Comparison of ENCODE assay signal across 15 mouse cellular contexts in the genomic region with DNA sequence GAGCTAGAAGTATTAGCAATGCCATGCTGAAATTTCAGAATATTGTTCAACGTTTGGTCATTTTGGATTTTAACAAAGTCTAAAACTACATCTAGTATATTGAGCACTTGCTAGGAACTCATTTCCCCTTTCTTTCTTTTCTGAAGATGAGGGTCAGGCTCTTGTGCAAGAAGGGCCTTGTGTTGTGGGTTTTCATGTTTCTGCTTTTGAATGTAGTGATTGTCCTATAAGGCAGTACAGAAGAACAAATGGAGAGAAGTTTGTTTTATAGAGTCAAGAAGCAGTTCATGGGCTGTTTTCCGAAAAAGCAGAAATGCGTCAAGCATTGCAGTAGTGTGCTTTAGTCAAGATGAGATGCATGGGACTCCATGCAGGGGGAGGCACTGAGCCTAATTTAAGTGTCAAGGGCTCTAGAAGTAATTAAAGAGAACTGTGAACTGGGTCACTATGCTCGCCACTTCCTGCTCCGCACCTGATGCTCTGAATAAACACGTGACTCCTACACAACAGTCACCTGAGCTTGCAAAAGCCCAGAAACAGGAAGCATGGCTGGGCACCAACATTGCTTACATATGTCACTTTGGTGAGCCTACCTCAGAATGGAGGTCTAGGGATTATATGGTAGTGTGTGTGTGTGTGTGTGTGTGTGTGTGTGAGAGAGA. TPM values are rescaled to one million over a fixed set of nuclear protein-coding genes. Genes with fewer than 3 reads are reported as not detected.
A peak's percentile ranks its signal among the peaks of the same experiment; 100 is the strongest.
DNase-seq lines count a peak whose midpoint lies in the region; ATAC-seq and TF ChIP-seq lines count a peak whose summit lies in the region.
"Had no signal": no experiment of that assay in that cellular context is flagged by ENCODE, and none has a peak within 500 bp of the region (broad histone marks: within the 10 kb centered on the region; RNA-seq: fewer than 3 reads in every experiment).

No protein-coding gene starts in this region.

- TF ChIP-seq POLR2A in CH12.LX (IDR thresholded peaks at IDR 0.05; ENCODE audit: low read depth, low read length) = no peak

- no peak overlapping the region for H3K4me2 ChIP-seq in CH12.LX (ENCODE audit: insufficient read depth, low read depth, poor library complexity, severe bottlenecking)
- no peak overlapping the region for H3K4me2 ChIP-seq in kidney, embryonic 14.5 days (replicated peaks; ENCODE audit: low read depth, low read length)
- H3K4me2 ChIP-seq: limb, embryonic 12.5 days; lung, embryonic 14.5 days had no signal

- no peak for TF ChIP-seq CTCF in CH12.LX (conservative IDR thresholded peaks at IDR 0.05 in 1 of 2, IDR thresholded peaks at IDR 0.05 in 1 of 2; ENCODE audit: low read depth in 2 of 2, low read length in 2 of 2)

- DNase-seq in A20 (ENCODE audit: low read depth, low spot score) (peak; percentile 83), CH12.LX (ENCODE audit: extremely low read depth) (no peak)
- peak; percentile 80 to 81 for DNase-seq in spleen, postnatal 36 days (ENCODE audit: low spot score in 2 of 2)
- no peak for DNase-seq in adrenal gland, postnatal 14 days
- no peak for DNase-seq in cerebellum, postnatal 36 days
- DNase-seq: cerebellum, adult 9-10 months; heart, postnatal 36 days; kidney, postnatal 4 days; lung, embryonic 14.5 days; right cerebral cortex, postnatal 25 days had no signal

- H3K27me3 ChIP-seq in CH12.LX (replicated peaks) = no peaks in the 10 kb centered on the region
- no peaks in the 10 kb centered on the region for H3K27me3 ChIP-seq in kidney, embryonic 14.5 days (ENCODE audit: control insufficient read depth, insufficient read depth, low read length)
- H3K27me3 ChIP-seq: limb, embryonic 12.5 days had no signal

- peaks cover 6 to 41% of the 10 kb centered on the region in 2 experiments for H3K4me1 ChIP-seq in CH12.LX (ENCODE audit: control insufficient read depth in 1 of 2, insufficient read depth in 2 of 2)
- H3K4me1 ChIP-seq in kidney, embryonic 14.5 days (ENCODE audit: control insufficient read depth, insufficient read depth, low read length) = no peaks in the 10 kb centered on the region
- H3K4me1 ChIP-seq: heart, embryonic 10.5 days; limb, embryonic 12.5 days had no signal

- H3K36me3 ChIP-seq in CH12.LX (replicated peaks in 1 of 2; ENCODE audit: control insufficient read depth in 1 of 2, insufficient read depth in 1 of 2, low read length in 1 of 2) = no peaks in the 10 kb centered on the region
- H3K36me3 ChIP-seq in kidney, embryonic 14.5 days (ENCODE audit: control insufficient read depth, insufficient read depth, low read length) = no peaks in the 10 kb centered on the region
- H3K36me3 ChIP-seq: heart, embryonic 10.5 days; limb, embryonic 12.5 days had no signal

- WGBS in kidney, embryonic 14.5 days = 70% methylated on average over 6 of the region's 6 CpGs

- H3K9ac ChIP-seq in CH12.LX (ENCODE audit: insufficient read depth, low read depth) = no peak overlapping the region
- H3K9ac ChIP-seq in kidney, embryonic 14.5 days (ENCODE audit: low read depth, low read length) = no peak overlapping the region
- H3K9ac ChIP-seq: limb, embryonic 12.5 days; lung, embryonic 14.5 days had no signal

- H3K79me2 ChIP-seq in CH12.LX (replicated peaks; ENCODE audit: control insufficient read depth, extremely low read depth, insufficient read depth, poor library complexity, severe bottlenecking) = no peaks in the 10 kb centered on the region

- TF ChIP-seq RAD21 in CH12.LX (IDR thresholded peaks at IDR 0.05; ENCODE audit: low read depth, low read length) = no peak; the same call in 1 of the 2 replicates

- ATAC-seq in megakaryocyte, adult 5-6 weeks (ENCODE audit: poor library complexity, severe bottlenecking) = peak; percentile 86
- ATAC-seq in kidney, embryonic 14.5 days (ENCODE audit: low FRiP score, low TSS enrichment) = no peak
- ATAC-seq: intestine, embryonic 16.5 days had no signal

- no peak overlapping the region for H3K27ac ChIP-seq in CH12.LX (ENCODE audit: insufficient read depth, low read depth)
- H3K27ac ChIP-seq in kidney, embryonic 14.5 days (ENCODE audit: low read depth, low read length) = no peak overlapping the region
- H3K27ac ChIP-seq: heart, embryonic 10.5 days; limb, embryonic 12.5 days had no signal

- no peak overlapping the region for H3K4me3 ChIP-seq in CH12.LX (replicated peaks in 1 of 3; ENCODE audit: low read depth in 2 of 3, low read length in 2 of 3, poor library complexity in 1 of 3)
- H3K4me3 ChIP-seq in kidney, embryonic 14.5 days (ENCODE audit: low read length) = no peak overlapping the region
- H3K4me3 ChIP-seq: heart, embryonic 10.5 days; limb, embryonic 12.5 days had no signal

- dilution Hi-C loops in CH12.LX (cut with MboI; ENCODE audit: extremely low pct_ligation_motif_present, extremely low pct_unique_long_range_greater_than_20kb, low sequenced_read_pairs) = no loop called here

- in situ Hi-C loops in CH12.LX (cut with MboI; ENCODE audit: low pct_ligation_motif_present, low pct_unique_long_range_greater_than_20kb, low sequenced_read_pairs) = no loop called here

- no peaks in the 10 kb centered on the region for H3K9me3 ChIP-seq in CH12.LX (replicated peaks; ENCODE audit: low read length)
- peaks cover 6% of the 10 kb centered on the region; the same call in 1 of the 2 replicates for H3K9me3 ChIP-seq in kidney, embryonic 14.5 days (ENCODE audit: control insufficient read depth, low read length)
- H3K9me3 ChIP-seq: heart, embryonic 10.5 days; limb, embryonic 12.5 days had no signal

- no peak for TF ChIP-seq EP300 in CH12.LX (IDR thresholded peaks at IDR 0.05; ENCODE audit: low read length)

TF ChIP-seq in CH12.LX, 34 proteins besides CTCF, POLR2A, EP300 and RAD21:
- peak; percentile 87 for TF ChIP-seq BHLHE40 (IDR thresholded peaks at IDR 0.05; ENCODE audit: low read depth, low read length)
- TF ChIP-seq ELF1 (IDR thresholded peaks at IDR 0.05; ENCODE audit: low read depth, low read length) = 0 out of 2 replicates have a peak, but pooled peaks have one; percentile 11
- TF ChIP-seq USF2 (conservative IDR thresholded peaks at IDR 0.05; ENCODE audit: low read depth, low read length) = peak; percentile 27; the same call in 1 of the 2 replicates
- TF ChIP-seq MAX (IDR thresholded peaks at IDR 0.05; ENCODE audit: low read length) = 0 out of 2 replicates have a peak, but pooled peaks have one; percentile 15
- TF ChIP-seq GABPA (IDR thresholded peaks at IDR 0.05; ENCODE audit: insufficient replicate concordance, low read depth, low read length) = no peak
- no peak for TF ChIP-seq POLR2AphosphoS2 (IDR thresholded peaks at IDR 0.05; ENCODE audit: low read depth, low read length)

RNA-seq across cellular contexts. Expression of a gene that starts 17.6 kb away (rescaled TPM):
- 2.5 and 3.0 TPM in 2 replicates for total RNA-seq in CH12.LX (2012; rRNA removed)
- 6.3 TPM in 2 replicates for total RNA-seq in CH12.LX (2014; rRNA removed)
- 10.5 and 12.3 TPM in 2 replicates for polyA plus RNA-seq in CH12.LX (2012; ENCODE audit: insufficient read length, low read depth)
- total RNA-seq in megakaryocyte, adult 5-6 weeks (2015) = 108 and 111 TPM in 2 replicates
- 123 and 172 TPM in 2 replicates for total RNA-seq in megakaryocyte, adult 5-6 weeks (2017)
- 16.8 and 17.8 TPM in 2 replicates for total RNA-seq in adrenal gland, postnatal 14 days (2021)
- 9.1 and 11.5 TPM in 2 replicates for polyA plus RNA-seq in kidney, embryonic 14.5 days (2014; fragmentation: Nextera tagmentation; extraction: Ambion mirVana)

Comparison
In these comparisons a context has a peak if more than half of its experiments do, and no peak if none do; other contexts are left out.
1. DNase-seq: peak in A20 (single experiment) and spleen, postnatal 36 days (2 of 2); none in CH12.LX (single experiment), adrenal gland, postnatal 14 days (single experiment) and cerebellum, postnatal 36 days (0 of 2).